Mouse (Mus musculus) kidney, adult 18-20 months (tissue): ENCODE data around the gene Rmnd1.
A peak's percentile ranks its signal among the peaks of the same experiment; 100 is the strongest.

Experiments used
- DNase-seq: peaks from one replicate; pipeline ENCODE4 v3.0.0; 2021

The Rmnd1 gene

DNA sequence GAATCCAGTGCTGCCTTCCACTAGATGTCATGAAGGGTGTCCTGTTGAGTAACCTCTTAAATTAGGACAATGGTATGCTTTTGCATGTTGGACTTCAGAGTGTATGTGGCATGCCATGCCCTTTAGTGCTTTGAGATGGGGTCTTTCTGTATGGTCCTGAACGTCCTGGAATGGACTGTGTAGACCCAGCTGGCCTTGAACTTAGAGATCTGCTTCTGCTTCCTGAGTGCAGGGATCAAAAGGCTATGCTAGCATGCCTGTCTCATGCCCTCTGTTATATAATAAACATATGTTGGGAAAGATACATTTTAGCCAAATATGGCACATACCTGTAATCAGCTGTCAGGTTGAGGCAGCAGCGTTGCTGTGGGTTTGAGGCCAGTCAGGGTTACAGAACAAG lies 41.6 kb downstream of the Rmnd1 start:
- DNase-seq, result no peak

DNA sequence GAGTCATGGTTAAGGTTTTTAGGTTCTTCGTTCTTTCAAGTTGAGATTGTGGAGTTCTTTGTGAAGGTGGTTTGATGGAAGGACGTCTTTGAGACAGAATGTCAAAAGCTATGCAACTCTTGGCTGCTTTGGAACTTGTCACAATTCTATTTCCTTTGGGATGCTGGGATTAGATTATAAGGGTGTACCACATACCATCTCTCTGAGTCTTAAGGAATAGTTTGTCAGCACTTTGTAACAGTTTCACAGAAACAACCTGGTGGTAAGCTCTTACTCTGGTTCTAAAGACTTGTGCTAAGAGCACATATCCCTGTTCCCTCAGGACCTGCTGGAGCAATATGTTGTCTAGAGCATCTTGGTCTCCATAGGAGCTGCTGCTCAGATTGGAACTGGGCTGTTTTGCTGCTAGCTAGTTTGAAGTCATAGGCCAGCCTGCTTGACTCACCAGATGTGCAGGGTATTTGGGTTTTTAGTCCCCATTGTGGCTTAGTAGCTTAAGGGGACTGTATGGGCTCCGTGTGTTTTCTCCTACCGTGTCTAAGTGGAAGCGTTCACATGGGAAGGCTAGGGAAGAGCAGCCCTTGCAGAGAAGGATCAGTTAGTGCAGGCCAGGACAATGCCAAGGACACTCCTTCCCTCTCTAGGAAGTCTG lies 42.6 kb downstream of the Rmnd1 start:
- DNase-seq, result no peak

DNA sequence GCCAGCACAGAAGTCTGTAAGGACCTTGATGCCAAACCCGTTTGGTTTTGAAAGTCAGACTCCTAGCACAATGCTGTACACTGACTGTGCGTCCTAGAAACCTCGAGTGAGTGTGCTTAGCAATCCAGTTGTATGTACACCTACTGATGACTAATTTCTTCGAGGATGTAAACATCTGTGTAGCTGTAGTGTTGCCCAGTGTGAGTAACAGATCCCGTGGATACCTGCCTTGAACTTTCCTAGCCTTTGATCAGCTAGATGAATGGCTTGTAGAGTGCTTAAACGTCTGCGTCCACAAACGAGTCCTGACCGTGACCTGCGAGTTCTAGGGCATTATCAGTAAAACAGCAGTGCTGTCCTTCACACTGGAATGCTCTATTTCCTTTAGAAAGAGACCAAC lies 43.2 kb downstream of the Rmnd1 start:
- no peak for DNase-seq

DNA sequence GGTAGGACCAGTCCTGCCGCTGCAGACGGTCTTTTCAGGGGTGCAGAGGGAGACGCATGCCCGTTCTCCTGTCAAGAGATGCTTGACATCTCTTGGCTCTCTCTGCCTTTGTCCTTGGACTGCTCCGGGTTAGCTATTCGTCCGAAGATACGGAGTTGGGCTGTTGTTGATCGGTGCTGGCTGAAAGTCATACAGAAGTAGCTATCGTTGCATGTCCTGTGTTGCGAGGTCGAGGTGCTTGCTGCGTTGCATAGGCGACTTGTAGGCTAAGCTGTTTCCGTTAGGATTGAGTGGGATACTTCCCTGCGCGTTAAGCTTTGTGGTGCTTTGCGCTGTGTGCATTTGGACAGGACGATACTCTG lies 43.8 kb downstream of the Rmnd1 start:
- peak; percentile 60 for DNase-seq

DNA sequence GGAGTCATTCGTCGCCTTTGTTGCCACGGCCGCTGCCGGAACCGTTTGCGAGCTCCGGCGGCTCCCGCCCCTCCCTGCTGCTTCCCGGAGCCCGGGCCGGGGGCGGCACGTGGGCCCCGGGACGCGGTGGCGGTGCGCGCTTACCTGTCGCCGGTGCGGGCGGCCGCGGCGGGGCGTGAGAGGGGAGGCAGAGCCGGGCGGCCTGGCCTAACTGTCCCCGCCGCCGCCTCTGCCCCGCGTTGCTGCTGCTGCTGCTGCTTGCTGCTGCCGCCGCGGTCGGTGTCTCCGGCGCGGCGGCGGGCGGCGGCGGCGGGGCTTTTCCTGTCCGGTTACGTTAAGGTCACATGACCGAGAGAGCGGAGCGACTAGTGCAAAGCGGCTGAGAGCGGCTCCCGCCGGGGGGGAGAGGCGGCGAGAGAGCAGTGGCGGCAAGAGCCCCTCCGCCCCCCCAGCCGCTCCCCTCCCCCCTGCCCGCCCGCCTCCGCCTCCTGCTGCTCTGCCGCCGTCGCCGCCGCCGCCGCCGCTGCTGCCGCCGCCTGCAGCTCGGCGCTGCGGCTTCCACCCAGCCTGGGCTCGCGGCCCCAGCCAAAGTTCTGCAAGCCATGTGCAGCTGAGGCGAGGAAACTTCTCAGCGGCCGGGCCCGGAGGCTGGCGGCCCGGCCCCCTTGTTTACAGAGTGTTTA lies 44.3 kb downstream of the Rmnd1 start, which contains the start of gene Zbtb2:
Gene Zbtb2 (minus strand): TSS at position 408 of the 683 bp plus-strand sequence.
- peak; percentile 76 for DNase-seq

DNA sequence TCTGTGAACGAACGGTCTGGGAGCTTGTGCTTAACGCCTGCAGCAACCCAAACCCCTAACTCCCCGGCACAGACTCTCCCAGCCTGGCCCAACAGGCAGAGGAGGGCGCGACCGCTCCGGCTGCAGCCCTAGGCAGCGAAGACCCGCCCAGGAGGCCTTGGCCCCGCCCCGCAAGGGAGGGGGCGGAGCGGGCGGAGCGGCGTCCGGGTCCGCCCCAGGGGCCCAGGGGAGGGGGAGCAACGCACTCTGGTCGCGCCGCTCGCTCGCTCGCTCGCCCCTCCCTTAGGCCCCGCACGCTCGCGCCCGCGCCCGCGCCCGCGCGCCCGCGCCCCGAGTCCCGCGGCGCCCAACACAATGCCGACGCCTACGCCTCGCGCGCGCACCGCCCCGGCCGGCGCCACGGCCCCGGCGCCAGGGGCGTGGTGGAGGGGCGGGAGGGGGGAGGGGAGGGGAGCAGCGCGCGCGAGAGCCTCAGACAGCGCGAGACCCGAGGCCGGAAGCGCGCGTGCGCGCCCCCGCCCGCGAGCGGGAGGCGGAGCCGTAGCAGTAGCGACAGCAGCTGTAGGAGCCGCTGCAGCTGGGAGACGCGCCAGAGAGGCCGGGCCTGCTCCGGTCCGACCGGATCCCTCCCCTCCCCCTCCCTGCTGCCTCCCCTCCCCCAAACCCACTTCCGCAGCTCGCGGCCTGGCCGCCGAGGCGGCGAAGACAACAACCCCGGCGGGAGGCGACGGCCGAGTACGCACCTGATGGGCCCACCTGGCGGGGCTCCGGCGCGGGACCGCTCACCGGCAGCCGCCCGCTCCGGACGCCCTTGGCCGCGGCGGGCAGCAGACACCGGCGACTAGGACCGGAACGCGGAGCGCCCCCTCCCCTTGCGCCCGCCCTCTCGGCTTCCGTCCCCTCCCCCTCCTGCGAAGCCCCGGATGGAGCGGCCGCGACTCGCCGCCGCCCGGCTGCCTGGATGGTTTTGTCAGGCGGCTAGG lies 45.3 kb downstream of the Rmnd1 start:
- peak; percentile 94 for DNase-seq

DNA sequence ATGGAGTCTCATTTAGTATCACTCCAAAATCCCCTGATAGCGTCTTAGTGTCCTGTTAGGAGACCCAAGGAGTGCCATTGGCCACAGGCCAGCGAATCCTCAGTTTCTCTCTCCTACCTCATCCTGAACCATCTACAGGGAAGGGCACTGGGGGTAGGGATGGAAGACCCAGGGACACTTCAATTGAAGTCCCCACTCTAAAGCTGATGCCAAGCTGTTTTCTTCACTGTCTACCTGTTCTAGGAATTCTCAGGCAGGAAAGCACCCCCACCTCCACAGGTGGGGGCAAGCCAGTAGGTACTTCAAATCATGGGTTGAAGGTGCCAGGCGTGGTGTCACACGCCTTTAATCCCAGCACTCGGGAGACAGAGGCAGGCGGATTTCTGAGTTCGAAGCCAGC lies 47.9 kb downstream of the Rmnd1 start:
- DNase-seq, result no peak

DNA sequence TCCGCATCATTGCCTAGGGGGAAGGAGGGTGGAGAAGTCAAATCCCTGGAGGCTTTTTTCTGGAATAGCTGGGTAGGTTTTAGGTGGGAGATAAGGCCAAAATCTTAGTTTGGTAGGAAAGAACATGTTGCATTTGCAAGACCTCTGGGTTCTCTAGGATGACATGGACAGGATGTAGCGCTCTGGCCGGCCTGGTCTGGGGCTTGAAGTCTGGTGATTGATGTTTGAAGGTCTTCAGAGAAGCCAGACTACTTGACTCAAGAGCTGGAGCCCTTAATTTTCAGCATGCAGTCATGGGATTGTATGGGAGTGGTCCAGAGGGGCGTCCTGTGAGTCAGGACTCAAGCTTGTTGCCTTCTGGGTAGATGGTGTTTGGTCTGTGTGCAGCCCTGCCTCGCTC lies 51.4 kb downstream of the Rmnd1 start:
- no peak for DNase-seq

DNA sequence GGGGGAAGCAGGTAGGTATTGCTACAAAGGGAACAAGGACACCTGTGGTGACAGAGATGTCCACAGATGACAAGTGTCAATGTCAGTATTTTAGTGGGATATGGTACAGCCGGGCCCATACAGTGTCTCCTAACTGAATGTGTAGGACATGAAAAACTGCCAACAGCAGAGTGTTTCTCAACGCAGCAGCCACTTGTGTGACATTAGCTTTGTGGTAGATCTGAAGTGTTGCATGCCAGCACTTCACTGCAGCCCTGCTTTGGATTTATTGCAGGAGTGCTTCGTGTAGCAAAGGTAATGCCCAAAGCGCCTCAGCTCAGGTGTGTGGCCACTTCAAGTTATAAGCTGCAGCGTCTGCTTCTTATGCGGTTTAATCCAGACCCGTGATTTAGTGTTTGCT lies 55.3 kb downstream of the Rmnd1 start:
- DNase-seq, result no peak

DNA sequence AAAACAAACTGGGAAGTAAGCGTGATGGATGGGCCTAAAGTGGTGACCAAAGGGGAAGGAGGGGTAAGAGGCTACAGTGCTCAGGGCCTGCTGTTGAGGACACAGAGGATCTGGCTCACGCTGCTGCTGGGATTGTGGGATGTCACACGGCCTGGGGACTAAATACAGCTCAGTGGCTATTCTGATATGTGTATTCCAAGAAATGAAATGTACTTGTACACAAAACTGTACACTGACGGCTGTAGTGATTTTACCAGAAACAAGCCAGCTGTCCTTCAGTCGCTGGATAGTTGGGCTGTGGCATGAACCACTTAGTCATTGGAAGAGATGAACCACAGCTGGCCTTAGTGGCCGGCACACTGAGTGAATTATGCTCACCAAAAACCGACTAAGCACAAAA lies 55.7 kb downstream of the Rmnd1 start:
- no peak for DNase-seq

DNA sequence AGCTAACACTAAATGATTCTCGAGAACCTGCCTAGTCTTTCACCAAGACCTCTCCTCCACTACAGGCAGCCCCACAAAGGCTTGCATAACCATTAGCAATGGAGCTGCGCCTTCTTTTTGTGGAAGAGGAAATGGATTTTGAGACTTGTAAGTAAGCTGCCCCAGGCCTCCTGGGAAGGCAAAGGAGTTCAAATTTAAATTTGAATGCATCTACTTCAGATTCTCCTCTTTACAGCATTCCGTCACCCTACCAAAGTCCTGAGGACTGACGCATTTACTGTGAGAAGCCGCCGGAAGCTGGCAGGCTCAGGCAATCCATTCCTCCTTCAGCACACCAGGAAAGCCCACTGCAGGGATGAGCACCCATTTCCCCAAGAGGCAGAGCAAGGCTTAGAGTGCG lies 56.9 kb downstream of the Rmnd1 start:
- DNase-seq, result no peak

DNA sequence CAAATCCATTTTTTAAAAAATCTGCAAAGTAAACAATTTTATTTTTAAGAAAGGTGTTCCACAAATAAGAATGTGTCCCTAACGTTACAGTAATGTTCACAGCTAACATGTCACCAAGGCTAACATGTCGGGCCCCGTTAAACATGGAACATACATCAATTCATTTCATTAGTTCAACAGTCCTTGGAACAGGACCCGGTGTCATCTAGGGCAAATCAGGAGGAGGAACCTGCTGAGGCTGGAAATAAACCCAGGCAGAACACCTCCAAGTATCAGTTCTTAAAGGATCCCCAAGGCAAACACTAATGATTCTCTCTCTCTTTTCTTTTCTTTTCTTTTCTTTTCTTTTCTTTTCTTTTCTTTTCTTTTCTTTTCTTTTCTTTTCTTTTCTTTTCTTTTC lies 57.5 kb downstream of the Rmnd1 start:
- no peak for DNase-seq

DNA sequence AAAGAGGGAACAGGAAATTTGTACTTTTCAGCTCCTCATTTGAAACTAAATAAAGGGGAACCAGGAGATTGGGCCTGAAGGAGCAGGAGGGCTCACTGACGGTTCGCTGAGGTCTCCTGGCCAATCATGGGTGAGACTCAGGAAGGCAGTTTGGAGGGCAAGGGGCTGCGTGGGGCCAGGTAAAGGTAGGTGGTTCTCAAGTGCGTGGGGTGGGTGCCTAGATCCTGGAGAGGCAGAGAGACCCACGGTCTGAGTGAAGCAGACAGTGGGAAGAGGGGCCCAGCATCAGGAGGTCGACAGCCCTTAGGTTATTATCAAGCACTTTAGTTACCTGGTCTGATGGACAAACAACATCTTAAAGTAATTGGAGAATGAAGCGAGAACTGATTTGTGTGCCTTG lies 57.9 kb downstream of the Rmnd1 start:
- DNase-seq, result no peak

DNA sequence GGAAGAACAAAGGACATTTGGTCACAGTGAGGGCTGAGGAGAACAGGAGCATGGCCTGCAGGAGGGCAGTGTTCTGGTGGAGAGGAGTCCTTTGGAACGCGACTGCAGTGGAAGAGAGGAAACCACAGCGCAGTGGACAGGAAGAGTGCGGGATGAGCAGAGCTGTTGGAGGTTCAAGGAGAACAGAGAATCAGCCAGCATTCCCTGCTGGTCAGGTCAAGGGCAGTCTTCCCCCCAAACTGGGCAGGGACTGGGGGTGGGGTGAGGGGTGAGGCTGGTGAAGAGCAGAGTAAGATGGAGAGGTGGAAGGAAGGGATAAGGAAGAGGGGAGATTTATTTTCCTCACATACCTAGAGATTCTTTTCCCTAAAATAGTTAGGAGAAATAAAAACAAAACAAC lies 58.6 kb downstream of the Rmnd1 start:
- DNase-seq, result no peak

DNA sequence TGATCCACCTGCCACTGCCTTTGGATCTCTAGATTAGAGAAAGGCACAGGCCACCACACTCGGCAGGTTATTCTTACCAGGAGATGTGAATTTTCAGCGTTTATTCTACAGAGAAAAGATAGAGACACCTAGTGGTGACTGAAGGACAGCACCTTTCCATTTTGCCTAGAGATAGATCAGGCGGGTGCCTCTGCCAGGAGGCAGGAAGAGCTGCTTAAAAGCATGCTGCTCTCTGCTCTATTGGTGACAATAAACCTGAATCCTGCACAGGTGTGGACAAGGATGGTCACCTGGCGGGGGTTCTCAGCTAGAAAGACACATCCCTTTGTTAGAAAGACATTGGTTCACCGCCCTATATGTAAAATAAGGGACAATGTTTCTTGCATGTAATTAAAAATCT lies 60.2 kb downstream of the Rmnd1 start:
- no peak for DNase-seq

DNA sequence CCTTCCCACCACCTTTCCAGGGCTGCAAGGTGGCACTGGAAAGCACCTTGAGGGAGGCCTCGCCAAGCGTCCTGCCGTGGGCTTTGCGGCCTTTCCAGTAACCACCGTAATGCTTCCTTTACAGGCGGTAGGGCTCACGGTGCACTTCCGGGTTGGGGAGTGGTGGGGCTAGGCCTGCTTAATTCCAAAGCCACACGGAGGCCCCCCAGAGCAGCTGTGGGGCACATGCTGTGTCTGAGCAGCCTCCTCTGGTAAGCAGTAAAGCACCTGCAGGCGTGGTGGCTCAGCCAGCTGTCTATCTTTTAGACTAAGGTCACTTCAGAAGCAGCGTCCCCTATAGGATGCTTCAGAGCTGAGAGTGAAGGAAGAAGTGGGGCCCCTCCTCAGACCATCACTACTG lies 62.1 kb downstream of the Rmnd1 start:
- no peak for DNase-seq

DNA sequence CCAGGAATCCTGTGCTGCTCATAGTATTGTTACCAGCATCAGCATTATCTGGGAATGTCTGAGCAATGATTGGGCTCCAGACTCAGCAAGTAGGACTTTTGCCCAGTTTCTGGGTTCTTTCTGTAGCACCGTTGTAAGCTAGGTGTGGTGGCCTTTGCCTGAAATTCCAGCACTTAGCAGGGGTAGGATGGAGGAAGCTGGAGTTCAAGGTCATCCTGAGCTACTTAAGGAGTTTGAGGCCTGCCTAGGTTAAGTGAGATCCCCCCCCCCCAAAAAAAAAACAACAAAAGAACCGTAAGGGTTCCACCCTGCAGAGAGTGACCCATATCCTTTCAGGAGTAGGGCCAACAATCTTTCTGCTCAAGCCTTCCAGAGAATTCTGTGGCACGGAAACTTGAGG lies 67.6 kb downstream of the Rmnd1 start:
- DNase-seq, result no peak

DNA sequence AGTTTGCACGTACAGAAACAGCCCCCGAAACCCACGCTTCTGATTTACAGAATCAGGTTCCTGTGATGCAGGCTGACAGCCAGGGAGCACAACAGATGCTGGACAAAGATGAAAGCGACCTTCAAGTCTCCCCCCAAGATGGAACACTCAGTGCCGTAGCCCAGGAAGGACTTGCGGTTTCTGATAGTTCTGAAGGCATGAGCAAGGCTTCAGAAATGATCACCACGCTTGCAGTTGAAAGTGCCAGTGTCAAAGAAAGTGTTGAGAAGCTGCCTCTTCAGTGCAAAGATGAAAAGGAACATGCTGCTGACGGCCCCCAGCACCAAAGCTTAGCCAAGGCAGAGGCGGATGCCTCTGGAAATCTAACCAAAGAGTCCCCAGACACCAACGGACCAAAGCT lies 74.8 kb downstream of the Rmnd1 start:
- no peak for DNase-seq

DNA sequence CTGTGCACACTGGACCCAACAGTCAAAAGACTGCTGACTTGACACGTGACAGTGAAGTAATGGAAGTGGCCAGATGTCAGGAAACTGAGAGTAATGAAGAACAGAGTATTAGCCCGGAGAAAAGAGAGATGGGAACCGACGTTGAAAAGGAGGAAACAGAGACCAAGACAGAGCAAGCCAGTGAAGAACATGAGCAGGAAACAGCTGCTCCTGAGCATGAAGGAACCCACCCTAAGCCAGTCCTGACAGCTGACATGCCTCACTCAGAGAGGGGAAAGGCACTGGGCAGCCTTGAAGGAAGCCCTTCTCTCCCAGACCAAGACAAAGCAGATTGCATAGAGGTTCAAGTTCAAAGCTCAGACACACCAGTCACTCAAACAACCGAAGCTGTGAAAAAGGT lies 75.5 kb downstream of the Rmnd1 start:
- no peak for DNase-seq

DNA sequence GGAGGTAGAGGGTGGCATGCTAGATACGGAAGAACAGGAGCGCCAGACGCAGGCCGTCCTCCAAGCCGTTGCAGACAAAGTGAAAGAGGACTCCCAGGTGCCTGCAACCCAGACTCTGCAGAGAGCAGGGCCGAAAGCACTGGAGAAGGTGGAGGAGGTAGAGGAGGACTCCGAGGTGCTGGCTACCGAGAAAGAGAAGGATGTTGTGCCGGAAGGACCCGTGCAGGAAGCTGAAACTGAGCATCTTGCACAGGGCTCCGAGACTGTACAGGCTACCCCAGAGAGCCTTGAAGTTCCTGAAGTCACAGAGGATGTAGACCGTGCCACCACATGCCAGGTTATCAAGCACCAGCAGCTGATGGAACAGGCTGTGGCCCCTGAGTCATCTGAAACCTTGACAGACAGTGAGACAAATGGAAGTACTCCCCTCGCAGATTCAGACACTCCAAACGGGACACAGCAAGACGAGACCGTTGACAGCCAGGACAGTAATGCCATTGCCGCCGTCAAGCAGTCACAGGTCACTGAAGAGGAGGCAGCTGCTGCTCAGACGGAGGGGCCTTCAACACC lies 76.2 kb downstream of the Rmnd1 start:
- no peak for DNase-seq

DNA sequence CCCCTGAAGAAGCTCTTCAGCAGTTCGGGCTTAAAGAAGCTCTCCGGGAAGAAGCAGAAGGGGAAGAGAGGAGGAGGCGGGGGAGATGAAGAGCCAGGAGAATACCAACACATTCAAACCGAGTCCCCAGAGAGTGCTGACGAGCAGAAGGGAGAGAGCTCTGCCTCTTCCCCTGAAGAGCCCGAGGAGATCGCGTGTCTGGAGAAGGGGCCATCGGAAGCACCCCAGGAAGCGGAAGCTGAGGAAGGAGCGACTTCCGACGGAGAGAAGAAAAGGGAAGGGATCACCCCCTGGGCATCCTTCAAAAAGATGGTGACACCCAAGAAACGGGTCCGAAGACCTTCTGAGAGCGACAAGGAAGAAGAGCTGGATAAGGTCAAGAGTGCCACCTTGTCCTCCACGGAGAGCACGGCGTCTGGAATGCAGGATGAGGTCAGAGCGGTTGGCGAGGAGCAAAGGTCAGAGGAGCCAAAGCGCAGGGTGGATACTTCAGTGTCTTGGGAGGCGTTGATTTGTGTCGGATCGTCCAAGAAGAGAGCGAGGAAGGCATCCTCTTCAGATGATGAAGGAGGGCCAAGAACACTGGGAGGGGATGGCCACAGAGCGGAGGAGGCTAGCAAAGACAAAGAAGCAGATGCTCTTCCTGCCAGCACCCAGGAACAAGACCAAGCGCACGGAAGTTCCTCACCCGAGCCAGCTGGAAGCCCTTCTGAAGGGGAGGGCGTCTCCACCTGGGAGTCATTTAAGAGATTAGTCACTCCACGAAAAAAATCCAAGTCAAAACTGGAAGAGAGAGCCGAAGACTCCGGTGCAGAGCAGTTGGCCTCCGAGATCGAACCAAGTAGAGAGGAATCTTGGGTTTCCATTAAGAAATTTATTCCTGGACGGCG lies 77.6 kb downstream of the Rmnd1 start:
- no peak for DNase-seq
